Mouse (Mus musculus): ENCODE data around the gene P2ry12.

GRCm38 (mm10) chr3:59219326-59219725, 43.3 kb downstream of the P2ry12 start:
- TF ChIP-seq CTCF (IDR thresholded peaks at IDR 0.05; ENCODE audit: low read depth, low read length) (no peak), POLR2A (IDR thresholded peaks at IDR 0.05; ENCODE audit: extremely low read depth, insufficient read depth, low read length) (no peak)
